ENCODE assay signal across 10 mouse cellular contexts in the genomic region with DNA sequence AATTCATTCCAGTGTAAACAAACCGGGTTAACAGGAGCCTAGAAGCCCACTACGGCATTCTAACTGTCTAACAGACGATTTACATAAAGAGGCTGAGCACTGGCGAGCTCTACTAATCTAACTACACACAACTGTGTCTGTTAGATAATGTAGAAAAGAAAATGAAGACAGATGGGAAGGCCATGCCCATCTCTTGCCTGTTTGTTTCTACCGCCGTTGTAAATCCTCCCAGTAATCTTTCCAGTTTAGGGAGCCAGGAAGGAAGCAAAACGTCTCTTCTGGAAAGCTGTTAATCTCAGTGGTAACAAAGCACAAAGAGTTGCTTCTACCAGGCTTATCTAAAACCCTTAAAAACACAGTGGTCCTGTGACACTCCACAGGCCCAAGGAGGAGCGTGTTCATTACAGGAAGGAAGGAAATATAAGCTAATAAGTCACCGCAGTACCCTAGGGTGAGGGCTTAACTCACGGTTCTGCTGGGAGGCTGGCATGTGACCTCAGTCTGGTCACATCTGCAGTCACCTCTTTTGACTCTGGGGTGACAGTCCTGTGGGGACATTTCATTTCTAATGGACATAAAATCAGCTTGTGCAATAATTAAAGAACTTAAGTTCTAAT.
DNase-seq lines count a peak whose midpoint lies in the region; ATAC-seq and TF ChIP-seq lines count a peak whose summit lies in the region.
"Had no signal": no experiment of that assay in that cellular context is flagged by ENCODE, and none has a peak within 500 bp of the region (broad histone marks: within the 10 kb centered on the region; RNA-seq: fewer than 3 reads in every experiment).

No protein-coding gene starts in this region.

- no peaks in the 10 kb centered on the region for H3K9me3 ChIP-seq in kidney, postnatal 0 days (replicated peaks; ENCODE audit: low read length)
- no peaks in the 10 kb centered on the region for H3K9me3 ChIP-seq in liver, embryonic 13.5 days (replicated peaks)

- 8% methylated on average over 10 of the region's 10 CpGs for WGBS in kidney, postnatal 0 days
- 4% methylated on average over 10 of the region's 10 CpGs for WGBS in liver, embryonic 13.5 days (ENCODE audit: insufficient replicate concordance)

- no peak for TF ChIP-seq CTCF in kidney, postnatal 0 days (IDR thresholded peaks at IDR 0.05; ENCODE audit: low read depth)

- ATAC-seq in kidney, postnatal 0 days (replicated peaks; ENCODE audit: low FRiP score, low read depth) = no peak
- ATAC-seq in liver, embryonic 13.5 days (ENCODE audit: low read depth) = peak; percentile 78
- ATAC-seq: hindbrain, embryonic 16.5 days had no signal

- peak; percentile 81 for DNase-seq in heart, adult 11 months
- DNase-seq in heart, postnatal 10 days = no peak
- peak; percentile 44 for DNase-seq in kidney, postnatal 0 days (ENCODE audit: low spot score)
- DNase-seq in kidney, adult 8-10 months = no peak
- DNase-seq in MN1 (ENCODE audit: low spot score) = peak; percentile 54
- DNase-seq in liver, embryonic 13.5 days = no peak
- no peak for DNase-seq in cerebellum, postnatal 14 days
- DNase-seq in cerebellum, postnatal 25 days = no peak
- DNase-seq: adrenal gland, adult 8-10 months had no signal

- no peak overlapping the region for H3K4me2 ChIP-seq in kidney, postnatal 0 days (ENCODE audit: low read length)
- H3K4me2 ChIP-seq in liver, embryonic 13.5 days = no peak overlapping the region; the same call in 1 of the 2 replicates

- no peak overlapping the region for H3K4me3 ChIP-seq in kidney, postnatal 0 days (replicated peaks; ENCODE audit: low read depth, low read length)
- no peak overlapping the region for H3K4me3 ChIP-seq in liver, embryonic 13.5 days (replicated peaks)

- H3K9ac ChIP-seq in kidney, postnatal 0 days (ENCODE audit: low read depth, low read length) = no peak overlapping the region
- no peak overlapping the region for H3K9ac ChIP-seq in liver, embryonic 13.5 days

- no peak overlapping the region for H3K27ac ChIP-seq in kidney, postnatal 0 days
- H3K27ac ChIP-seq in liver, embryonic 13.5 days = peak overlapping the region; percentile 20; the same call in 1 of the 2 replicates

- no peaks in the 10 kb centered on the region for H3K36me3 ChIP-seq in kidney, postnatal 0 days (ENCODE audit: insufficient read depth, low read length)
- H3K36me3 ChIP-seq in liver, embryonic 13.5 days = no peaks in the 10 kb centered on the region

- H3K27me3 ChIP-seq in kidney, postnatal 0 days (ENCODE audit: insufficient read depth, low read length) = no peaks in the 10 kb centered on the region
- H3K27me3 ChIP-seq in liver, embryonic 13.5 days = no peaks in the 10 kb centered on the region

- H3K4me1 ChIP-seq in kidney, postnatal 0 days (replicated peaks; ENCODE audit: insufficient read depth, low read length) = 0 out of 2 replicates have a peak, but pooled peaks cover 5% of the 10 kb centered on the region
- peaks cover 13% of the 10 kb centered on the region for H3K4me1 ChIP-seq in liver, embryonic 13.5 days (replicated peaks)

- intact Hi-C loops in heart, postnatal 10 days (cut with DNase I) = no loop called here

Comparison
In these comparisons a context has a peak if more than half of its experiments do, and no peak if none do; other contexts are left out.
1. DNase-seq: peak in heart, adult 11 months (single experiment), kidney, postnatal 0 days (single experiment) and MN1 (single experiment); none in heart, postnatal 10 days (0 of 2), kidney, adult 8-10 months (0 of 2), liver, embryonic 13.5 days (single experiment), cerebellum, postnatal 14 days (0 of 2) and cerebellum, postnatal 25 days (0 of 2).